Mouse (Mus musculus) yolk sac, embryonic 10.5 days (tissue): Measurements from ENCODE around the gene Stoml3.

ENCODE experiments used
- DNase-seq: peaks from one replicate; pipeline ENCODE4 v3.0.0-alpha.2; 2017; ENCODE audit warnings: low spot score

Stoml3 gene

GRCm38 (mm10) chr3:53478419-53479046, 9.9 kb upstream of the Stoml3 start:
- DNase-seq: no peak

- DNase-seq: no peak
Measured at GRCm38 (mm10) chr3:53483414-53484059, 4.9 kb upstream of the Stoml3 start.

- DNase-seq: no peak
Measured at GRCm38 (mm10) chr3:53486561-53486960, 1.9 kb upstream of the Stoml3 start.

GRCm38 (mm10) chr3:53486996-53487576, 1.4 kb upstream of the Stoml3 start:
- DNase-seq: peak; percentile 43

- DNase-seq: peak; percentile 30
Measured at GRCm38 (mm10) chr3:53498351-53498905, 10.0 kb downstream of the Stoml3 start.

GRCm38 (mm10) chr3:53502428-53502827, 14.0 kb downstream of the Stoml3 start:
- no peak for DNase-seq

- peak; percentile 19 for DNase-seq
Measured at GRCm38 (mm10) chr3:53513096-53513495, 24.6 kb downstream of the Stoml3 start.

- DNase-seq: no peak
Measured at GRCm38 (mm10) chr3:53514221-53515065, 26.0 kb downstream of the Stoml3 start.

GRCm38 (mm10) chr3:53522794-53523193, 34.3 kb downstream of the Stoml3 start:
- no peak for DNase-seq

GRCm38 (mm10) chr3:53525737-53526136, 37.3 kb downstream of the Stoml3 start:
- peak; percentile 72 for DNase-seq

- DNase-seq: no peak
Measured at GRCm38 (mm10) chr3:53530305-53530704, 41.9 kb downstream of the Stoml3 start.

GRCm38 (mm10) chr3:53532091-53532490, 43.6 kb downstream of the Stoml3 start:
- no peak for DNase-seq

GRCm38 (mm10) chr3:53552691-53553090, 64.2 kb downstream of the Stoml3 start:
- DNase-seq: peak; percentile 65

- peak; percentile 65 for DNase-seq
Measured at GRCm38 (mm10) chr3:53555031-53555952, 66.8 kb downstream of the Stoml3 start.

GRCm38 (mm10) chr3:53557388-53558214, 69.1 kb downstream of the Stoml3 start:
- DNase-seq: no peak
